Mouse (Mus musculus): ENCODE data around the gene Tgfbr3. TPM values are rescaled to one million over a fixed set of nuclear protein-coding genes. Genes with fewer than 3 reads are reported as not detected.

Gene Tgfbr3
- polyA plus RNA-seq, 1 experiment from 2014 or later = 38.2 TPM

DNA sequence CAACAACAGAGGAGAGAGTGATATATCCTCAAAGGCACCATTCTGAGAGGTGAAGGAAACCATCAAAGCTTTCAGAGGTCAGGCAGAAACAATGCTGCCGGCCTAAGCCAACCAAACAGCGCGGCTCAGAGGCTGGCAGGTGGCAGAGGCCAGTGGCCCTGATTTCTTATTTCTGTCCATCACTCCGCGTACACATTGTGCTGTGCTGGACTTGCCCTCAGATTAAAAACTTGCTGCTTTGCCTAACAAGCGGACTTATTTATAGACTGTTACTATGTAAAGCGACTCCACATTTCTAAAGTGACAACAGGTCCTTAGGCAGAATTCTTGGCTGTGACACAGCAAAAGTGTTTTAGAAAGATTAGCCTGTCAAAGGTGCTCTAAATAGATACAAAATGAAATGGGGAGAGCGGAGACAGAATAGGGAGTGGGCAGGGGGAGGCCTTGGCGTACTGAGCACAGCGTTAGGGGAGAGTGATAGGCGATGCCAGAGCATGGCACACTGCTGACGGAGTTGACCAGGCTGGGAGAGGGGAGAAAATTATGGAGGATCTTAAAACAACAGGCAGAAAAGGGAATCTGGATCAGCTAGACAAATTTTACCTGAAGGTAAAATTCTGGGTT, 227.1 kb downstream of the Tgfbr3 start:
- WGBS (ENCODE audit: insufficient replicate concordance) = 54% methylated on average over 12 of the region's 12 CpGs
- H3K4me1 ChIP-seq (ENCODE audit: control insufficient read depth, insufficient read depth, low read length) = peaks cover 18% of the 10 kb centered on the region
- no peaks in the 10 kb centered on the region for H3K36me3 ChIP-seq (ENCODE audit: control insufficient read depth, insufficient read depth, low read length)
- peak overlapping the region; percentile 89 for H3K27ac ChIP-seq (ENCODE audit: low read depth, low read length)
- peak; percentile 74 for ATAC-seq (replicated peaks; ENCODE audit: insufficient number of reproducible peaks, low FRiP score, low TSS enrichment)
- no peak overlapping the region for H3K9ac ChIP-seq (ENCODE audit: low read depth, low read length)
- no peaks in the 10 kb centered on the region for H3K27me3 ChIP-seq (ENCODE audit: control insufficient read depth, insufficient read depth, low read length)
- H3K9me3 ChIP-seq (replicated peaks; ENCODE audit: control insufficient read depth, low read length) = no peaks in the 10 kb centered on the region
- no peak overlapping the region for H3K4me2 ChIP-seq
- no peak overlapping the region for H3K4me3 ChIP-seq (ENCODE audit: low read depth, low read length)

DNA sequence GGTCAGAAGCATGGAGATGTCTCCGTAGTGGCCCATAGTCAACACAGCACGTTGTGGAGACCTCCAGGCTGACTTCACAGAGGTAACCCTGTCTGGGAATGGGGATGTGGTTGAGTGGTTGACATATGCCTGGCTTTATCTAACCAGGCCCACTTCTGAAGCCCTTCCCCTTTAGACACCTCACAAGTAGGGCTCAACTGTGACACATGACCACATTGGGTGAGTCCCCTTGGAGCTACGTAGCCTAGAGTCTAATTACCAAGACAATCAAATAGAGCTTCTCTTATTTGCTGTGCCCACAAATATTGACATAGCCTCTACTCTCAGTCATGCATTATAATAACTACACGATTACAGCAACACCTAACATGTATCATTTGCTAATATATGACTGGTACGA, 229.9 kb downstream of the Tgfbr3 start:
- 75% methylated on average over 5 of the region's 5 CpGs for WGBS (ENCODE audit: insufficient replicate concordance)
- Histone ChIP-seq H3K36me3 (ENCODE audit: control insufficient read depth, insufficient read depth, low read length) (no peaks in the 10 kb centered on the region), H3K4me3 (ENCODE audit: low read depth, low read length) (no peak overlapping the region), H3K27me3 (ENCODE audit: control insufficient read depth, insufficient read depth, low read length) (0 out of 2 replicates have a peak, but pooled peaks cover 2% of the 10 kb centered on the region), H3K27ac (ENCODE audit: low read depth, low read length) (no peak overlapping the region), H3K9me3 (replicated peaks; ENCODE audit: control insufficient read depth, low read length) (no peaks in the 10 kb centered on the region), H3K4me1 (ENCODE audit: control insufficient read depth, insufficient read depth, low read length) (peaks cover 25% of the 10 kb centered on the region), H3K9ac (ENCODE audit: low read depth, low read length) (no peak overlapping the region), H3K4me2 (no peak overlapping the region)
- ATAC-seq (replicated peaks; ENCODE audit: insufficient number of reproducible peaks, low FRiP score, low TSS enrichment) = no peak

DNA sequence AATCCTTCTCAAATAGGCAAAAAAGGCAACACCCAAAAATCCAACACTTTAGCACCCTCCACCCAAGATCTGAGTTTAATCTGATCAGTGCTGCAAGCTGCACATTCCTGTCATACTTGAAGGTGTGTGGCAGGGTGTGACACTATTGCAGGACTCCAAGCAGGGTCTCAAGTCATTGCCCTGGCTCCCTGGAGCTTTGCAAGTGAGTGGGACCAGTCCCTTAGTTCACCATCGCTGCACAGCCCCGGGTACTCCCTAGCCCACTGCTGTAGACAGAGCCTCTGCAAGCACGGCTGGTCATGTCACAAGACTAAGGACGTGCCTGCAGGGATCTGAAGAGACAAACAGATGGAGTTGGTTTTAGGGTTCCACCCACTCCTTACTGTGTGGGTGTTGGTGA, 230.8 kb downstream of the Tgfbr3 start:
- Histone ChIP-seq H3K4me1 (ENCODE audit: control insufficient read depth, insufficient read depth, low read length) (peaks cover 27% of the 10 kb centered on the region), H3K27ac (ENCODE audit: low read depth, low read length) (no peak overlapping the region), H3K36me3 (ENCODE audit: control insufficient read depth, insufficient read depth, low read length) (no peaks in the 10 kb centered on the region), H3K9me3 (replicated peaks; ENCODE audit: control insufficient read depth, low read length) (no peaks in the 10 kb centered on the region), H3K4me2 (no peak overlapping the region), H3K4me3 (ENCODE audit: low read depth, low read length) (no peak overlapping the region), H3K27me3 (ENCODE audit: control insufficient read depth, insufficient read depth, low read length) (0 out of 2 replicates have a peak, but pooled peaks cover 2% of the 10 kb centered on the region), H3K9ac (ENCODE audit: low read depth, low read length) (no peak overlapping the region)
- ATAC-seq (replicated peaks; ENCODE audit: insufficient number of reproducible peaks, low FRiP score, low TSS enrichment) = no peak
- WGBS (ENCODE audit: insufficient replicate concordance) = 59% methylated on average over 4 of the region's 4 CpGs

Other genes starting within 250 kb of the Tgfbr3 start
- 0.87 and 0.94 TPM in 2 replicates for gene Brdt, start 41.5 kb upstream of the Tgfbr3 start, polyA plus RNA-seq (2014; fragmentation: Nextera tagmentation; extraction: Ambion mirVana)
- gene Ephx4, start 113.1 kb upstream of the Tgfbr3 start, polyA plus RNA-seq (2014; fragmentation: Nextera tagmentation; extraction: Ambion mirVana) = 0.29 and 0.56 TPM in 2 replicates
- not detected in 2 replicates for gene Lpcat2b, start 141.9 kb upstream of the Tgfbr3 start, polyA plus RNA-seq (2014; fragmentation: Nextera tagmentation; extraction: Ambion mirVana)
- 3.6 and 4.2 TPM in 2 replicates for gene Btbd8, start 148.4 kb upstream of the Tgfbr3 start, polyA plus RNA-seq (2014; fragmentation: Nextera tagmentation; extraction: Ambion mirVana)
- 0.23 and 0.40 TPM in 2 replicates for gene Gm42669, start 218.0 kb upstream of the Tgfbr3 start, polyA plus RNA-seq (2014; fragmentation: Nextera tagmentation; extraction: Ambion mirVana)
- gene 1700028K03Rik, start 245.1 kb upstream of the Tgfbr3 start, polyA plus RNA-seq (2014; fragmentation: Nextera tagmentation; extraction: Ambion mirVana) = 0.06 TPM in 1 of 2 replicates, not detected in the other

Measured in heart, embryonic 11.5 days (tissue).